Mouse (Mus musculus) heart, postnatal 14 days (tissue): ENCODE data around the gene Homer2. TPM values are rescaled to one million over a fixed set of nuclear protein-coding genes. Genes with fewer than 3 reads are reported as not detected.
A peak's percentile ranks its signal among the peaks of the same experiment; 100 is the strongest.

Experiments
- DNase-seq, 2 experiments: peaks; one replicate each; pipeline ENCODE4 v3.0.0; 2021 to 2022
- intact Hi-C: fragments of 180-260 bp; cut with DNase I; formaldehyde crosslinking; loops from one replicate; pipeline ENCODE4 v1.15.1; 2025
- total RNA-seq, 2 experiments: library from RNA; stranded (reverse); gene quantifications; 2 replicates each; pipeline ENCODE4 v1.2.3; 2021

Homer2 gene
- total RNA-seq, 2 experiments from 2014 or later: 69.7 to 70.8 TPM

GRCm38 (mm10) chr7:81706416-81707391 is 623 bp downstream of the Homer2 start:
- peak; percentile 52 to 60 for DNase-seq
- intact Hi-C loops: loop anchor here (2.0 kb wide), 2 partner anchors 18 to 54 kb away; no protein-coding TSS in a partner anchor

- no peak for DNase-seq
Measured at GRCm38 (mm10) chr7:81706027-81706415, 1.3 kb downstream of the Homer2 start.

GRCm38 (mm10) chr7:81698357-81698756 is 9.0 kb downstream of the Homer2 start:
- DNase-seq: no peak
- intact Hi-C loops: no loop called here

More at GRCm38 (mm10) chr7:81706027-81706415, 1.3 kb downstream of the Homer2 start:
- intact Hi-C loops: loop anchor here (2.0 kb wide), 2 partner anchors 17 to 53 kb away; no protein-coding TSS in a partner anchor

GRCm38 (mm10) chr7:81697954-81698353 is 9.4 kb downstream of the Homer2 start:
- no peak for DNase-seq
- intact Hi-C loops: no loop called here

- intact Hi-C loops: no loop called here
- DNase-seq: no peak
Measured at GRCm38 (mm10) chr7:81695763-81696533, 11.4 kb downstream of the Homer2 start.

GRCm38 (mm10) chr7:81691067-81691466 is 16.3 kb downstream of the Homer2 start:
- intact Hi-C loops: no loop called here
- no peak for DNase-seq

GRCm38 (mm10) chr7:81689116-81689681 is 18.1 kb downstream of the Homer2 start:
- intact Hi-C loops: loop anchor here (2.0 kb wide), 1 partner anchor 18 kb away; the partner anchor contains the start of gene Homer2
- no peak for DNase-seq

- intact Hi-C loops: loop anchor here (2.0 kb wide), 1 partner anchor 18 kb away; the partner anchor contains the start of gene Homer2
- DNase-seq: no peak
Measured at GRCm38 (mm10) chr7:81688378-81688777, 18.9 kb downstream of the Homer2 start.

GRCm38 (mm10) chr7:81687684-81688316 is 19.5 kb downstream of the Homer2 start:
- no peak for DNase-seq
- intact Hi-C loops: loop anchor here (2.0 kb wide), 1 partner anchor 19 kb away; the partner anchor contains the start of gene Homer2

- DNase-seq: peak; percentile 23 to 39
- intact Hi-C loops: no loop called here
Measured at GRCm38 (mm10) chr7:81685375-81685774, 22.0 kb downstream of the Homer2 start.

- intact Hi-C loops: no loop called here
- DNase-seq: no peak
Measured at GRCm38 (mm10) chr7:81683779-81684422, 23.4 kb downstream of the Homer2 start.

- intact Hi-C loops: no loop called here
- DNase-seq: peak in 1 of 2 experiments; percentile 24
Measured at GRCm38 (mm10) chr7:81681386-81681785, 25.9 kb downstream of the Homer2 start.

- intact Hi-C loops: no loop called here
- peak in 1 of 2 experiments; percentile 25 for DNase-seq
Measured at GRCm38 (mm10) chr7:81673359-81674013, 33.8 kb downstream of the Homer2 start.

GRCm38 (mm10) chr7:81672735-81673291 is 34.5 kb downstream of the Homer2 start:
- no peak for DNase-seq
- intact Hi-C loops: no loop called here

GRCm38 (mm10) chr7:81667156-81667555 is 40.2 kb downstream of the Homer2 start:
- no peak for DNase-seq
- intact Hi-C loops: no loop called here

- DNase-seq: no peak
- intact Hi-C loops: no loop called here
Measured at GRCm38 (mm10) chr7:81666585-81666984, 40.7 kb downstream of the Homer2 start.

GRCm38 (mm10) chr7:81663057-81663456 is 44.3 kb downstream of the Homer2 start:
- intact Hi-C loops: no loop called here

GRCm38 (mm10) chr7:81657631-81658347 is 49.5 kb downstream of the Homer2 start:
- intact Hi-C loops: no loop called here
- no peak for DNase-seq

More at GRCm38 (mm10) chr7:81663057-81663456, 44.3 kb downstream of the Homer2 start:
- DNase-seq: no peak
